Comparison of ENCODE assay signal across 24 mouse cellular contexts in genomic region chr2:29961246-29961645, GRCm38 (mm10). TPM values are rescaled to one million over a fixed set of nuclear protein-coding genes. Genes with fewer than 3 reads are reported as not detected.
DNase-seq lines count a peak whose midpoint lies in the region; TF ChIP-seq lines count a peak whose summit lies in the region.
"Had no signal": no experiment of that assay in that cellular context is flagged by ENCODE, and none has a peak within 500 bp of the region (broad histone marks: within the 10 kb centered on the region; RNA-seq: fewer than 3 reads in every experiment).

No protein-coding gene starts in this region.

- H3K27ac ChIP-seq in MEL (ENCODE audit: control insufficient read depth, low read depth, low read length), result no peak overlapping the region
- H3K27ac ChIP-seq: embryonic facial prominence, embryonic 12.5 days; embryonic facial prominence, embryonic 15.5 days; forebrain, embryonic 13.5 days; forebrain, embryonic 15.5 days had no signal

- TF ChIP-seq RAD21 in MEL (IDR thresholded peaks at IDR 0.05; ENCODE audit: low read depth, low read length), result no peak

- peak; percentile 52 for DNase-seq in 3T3-L1 (ENCODE audit: low read depth, low spot score)
- peak; percentile 13 for DNase-seq in MEL (ENCODE audit: low read depth, low spot score)
- peak; percentile 9 for DNase-seq in NIH3T3 (ENCODE audit: low read depth)
- DNase-seq in kidney, adult 9 months, result no peak
- no peak for DNase-seq in urinary bladder, postnatal 4 days (ENCODE audit: low spot score in 2 of 2)
- DNase-seq: adrenal gland, adult 2 months; adrenal gland, postnatal 10 days; adrenal gland, postnatal 25 days; B cell, adult 2 months; cerebellum, adult 11 months; cerebellum, adult 18-20 months; cerebellum, adult 8-10 months; cerebellum, adult 9-11 months; cerebellum, postnatal 14 days; cerebellum, postnatal 36 days; embryo, embryonic 11 days; forebrain, postnatal 0 days had no signal

- no peak for TF ChIP-seq EP300 in MEL (IDR thresholded peaks at IDR 0.05; ENCODE audit: low read depth in 1 of 2, low read length in 2 of 2)

- peaks cover 3 to 6% of the 10 kb centered on the region in 2 experiments; a peak in 3 of 4 replicates for H3K36me3 ChIP-seq in MEL (ENCODE audit: control insufficient read depth in 1 of 2, insufficient read depth in 2 of 2, low read length in 2 of 2)

- TF ChIP-seq CTCF in MEL (IDR thresholded peaks at IDR 0.05 in 2 of 3, conservative IDR thresholded peaks at IDR 0.05 in 1 of 3; ENCODE audit: control insufficient read depth in 1 of 3, insufficient read depth in 1 of 3, low read depth in 2 of 3, low read length in 3 of 3, poor library complexity in 1 of 3, severe bottlenecking in 1 of 3), result no peak

- H3K9ac ChIP-seq in MEL (ENCODE audit: control insufficient read depth, low read depth, low read length, poor library complexity, severe bottlenecking), result no peak overlapping the region
- H3K9ac ChIP-seq: embryonic facial prominence, embryonic 12.5 days; embryonic facial prominence, embryonic 15.5 days; forebrain, embryonic 13.5 days; forebrain, embryonic 15.5 days; forebrain, postnatal 0 days had no signal

- no peak for TF ChIP-seq POLR2A in MEL (IDR thresholded peaks at IDR 0.05; ENCODE audit: control insufficient read depth in 1 of 2, insufficient read depth in 1 of 2, low read depth in 1 of 2, low read length in 2 of 2, poor library complexity in 1 of 2)

- H3K79me2 ChIP-seq in MEL (ENCODE audit: control insufficient read depth, insufficient read depth, low read length, poor library complexity), result peaks cover 2% of the 10 kb centered on the region; the same call in 1 of the 2 replicates

- peaks cover under 1 to 3% of the 10 kb centered on the region in 2 experiments; a peak in 2 of 4 replicates for H3K4me1 ChIP-seq in MEL (ENCODE audit: control insufficient read depth in 1 of 2, insufficient read depth in 2 of 2, low read length in 2 of 2)

- H3K27me3 ChIP-seq in MEL (ENCODE audit: control insufficient read depth in 1 of 2, insufficient read depth in 2 of 2, low read length in 2 of 2), result no peaks in the 10 kb centered on the region
- H3K27me3 ChIP-seq: CH12.LX; embryonic facial prominence, embryonic 12.5 days; embryonic facial prominence, embryonic 15.5 days; forebrain, embryonic 13.5 days; forebrain, embryonic 15.5 days had no signal

- no peaks in the 10 kb centered on the region for H3K9me3 ChIP-seq in MEL (replicated peaks; ENCODE audit: insufficient read depth, low read length)
- H3K9me3 ChIP-seq: embryonic facial prominence, embryonic 12.5 days; embryonic facial prominence, embryonic 15.5 days; forebrain, embryonic 13.5 days; forebrain, embryonic 15.5 days; G1E had no signal

- no peak overlapping the region for H3K4me3 ChIP-seq in MEL (ENCODE audit: control insufficient read depth in 1 of 2, insufficient read depth in 1 of 2, low read depth in 2 of 2, low read length in 2 of 2)
- H3K4me3 ChIP-seq: embryonic facial prominence, embryonic 12.5 days; embryonic facial prominence, embryonic 15.5 days; erythroblast, embryonic 14.5 days; forebrain, embryonic 13.5 days; forebrain, embryonic 15.5 days had no signal

TF ChIP-seq in MEL, 35 proteins besides CTCF, POLR2A, EP300 and RAD21:
- TF ChIP-seq NRF1 (IDR thresholded peaks at IDR 0.05; ENCODE audit: insufficient read depth, low read depth, low read length, poor library complexity, severe bottlenecking), result no peak
- TF ChIP-seq ZC3H11A (IDR thresholded peaks at IDR 0.05; ENCODE audit: low read depth, low read length), result no peak
- TF ChIP-seq GABPA (IDR thresholded peaks at IDR 0.05; ENCODE audit: low read depth, low read length), result no peak
- TF ChIP-seq MXI1 (IDR thresholded peaks at IDR 0.05; ENCODE audit: low read depth, low read length), result no peak
- TF ChIP-seq HCFC1 (IDR thresholded peaks at IDR 0.05; ENCODE audit: low read depth, low read length), result no peak
- no peak for TF ChIP-seq USF1 (IDR thresholded peaks at IDR 0.05; ENCODE audit: low read depth, low read length)
- TF ChIP-seq GATA1 (IDR thresholded peaks at IDR 0.05; ENCODE audit: low read depth, low read length), result no peak
- TF ChIP-seq NELFE (IDR thresholded peaks at IDR 0.05; ENCODE audit: low read depth, low read length), result no peak
- no peak for TF ChIP-seq POLR2AphosphoS5 (IDR thresholded peaks at IDR 0.05; ENCODE audit: borderline replicate concordance, low read depth, low read length)
- TF ChIP-seq MAFK (IDR thresholded peaks at IDR 0.05; ENCODE audit: borderline replicate concordance, low read depth, low read length), result no peak
- no peak for TF ChIP-seq POLR2AphosphoS2 (IDR thresholded peaks at IDR 0.05; ENCODE audit: low read length)

RNA-seq across cellular contexts. Expression of gene Sptan1, which starts 4.1 kb away (rescaled TPM):
- 26.2 and 31.2 TPM in 2 replicates for total RNA-seq in MEL (2012; rRNA removed)
- 10 to 100 TPM in 1 of 2 experiments, not detected in 1; 29.5 TPM for polyA plus RNA-seq in MEL (2012; ENCODE audit: insufficient read depth in 1 of 2, insufficient read length in 2 of 2, low read depth in 1 of 2, low replicate concordance in 2 of 2, missing spikeins in 1 of 2)

RNA-seq across cellular contexts. Expression of gene Gle1, which starts 26.0 kb away (rescaled TPM):
- 41.9 and 46.1 TPM in 2 replicates for total RNA-seq in MEL (2012; rRNA removed)
- 10 to 100 TPM in 1 of 2 experiments, not detected in 1; 77.0 TPM for polyA plus RNA-seq in MEL (2012; ENCODE audit: insufficient read depth in 1 of 2, insufficient read length in 2 of 2, low read depth in 1 of 2, low replicate concordance in 2 of 2, missing spikeins in 1 of 2)

Comparison
In these comparisons a context has a peak if more than half of its experiments do, and no peak if none do; other contexts are left out.
1. DNase-seq: peak in 3T3-L1 (single experiment), MEL (single experiment) and NIH3T3 (single experiment); none in kidney, adult 9 months (single experiment) and urinary bladder, postnatal 4 days (0 of 2).